ENCODE assay signal across 18 mouse cellular contexts in the genomic region with DNA sequence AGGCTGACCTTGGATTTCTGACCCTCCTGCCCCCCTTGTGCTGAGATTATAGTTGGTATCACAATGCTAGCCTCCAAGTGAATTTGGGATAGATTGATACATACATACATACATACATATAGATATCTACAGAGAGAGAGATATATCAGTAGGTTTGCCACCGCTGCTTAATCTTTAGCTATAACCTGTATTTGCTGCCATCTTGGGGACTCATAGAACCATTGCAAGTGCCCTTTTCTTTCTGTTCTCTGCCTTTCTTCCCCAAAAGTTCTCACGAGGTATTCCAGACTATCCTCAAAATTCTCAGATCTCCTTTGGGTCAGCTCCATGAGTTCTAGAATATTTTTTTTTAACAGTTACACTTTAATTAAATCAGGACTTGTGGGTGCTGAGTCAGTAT. TPM values are rescaled to one million over a fixed set of nuclear protein-coding genes. Genes with fewer than 3 reads are reported as not detected.
DNase-seq lines count a peak whose midpoint lies in the region; ATAC-seq and TF ChIP-seq lines count a peak whose summit lies in the region.
"Had no signal": no experiment of that assay in that cellular context is flagged by ENCODE, and none has a peak within 500 bp of the region (broad histone marks: within the 10 kb centered on the region; RNA-seq: fewer than 3 reads in every experiment).

No protein-coding gene starts in this region.

- H3K79me2 ChIP-seq in CH12.LX (replicated peaks; ENCODE audit: control insufficient read depth, extremely low read depth, insufficient read depth, poor library complexity, severe bottlenecking) = peaks cover 2% of the 10 kb centered on the region

- dilution Hi-C loops in CH12.LX (cut with MboI; ENCODE audit: extremely low pct_ligation_motif_present, extremely low pct_unique_long_range_greater_than_20kb, low sequenced_read_pairs) = no loop called here

- in situ Hi-C loops in CH12.LX (cut with MboI; ENCODE audit: low pct_ligation_motif_present, low pct_unique_long_range_greater_than_20kb, low sequenced_read_pairs) = loop anchor here (5.0 to 25.0 kb wide), 3 partner anchors 143 to 548 kb away; a partner anchor contains a TSS

- no peak for ATAC-seq in forebrain, postnatal 0 days
- no peak for ATAC-seq in forebrain, embryonic 16.5 days
- no peak for ATAC-seq in limb, embryonic 14.5 days (ENCODE audit: low FRiP score, low read depth)
- ATAC-seq: forebrain, embryonic 15.5 days had no signal

- no peak overlapping the region for H3K27ac ChIP-seq in forebrain, postnatal 0 days (ENCODE audit: low read depth, low read length)
- no peak overlapping the region for H3K27ac ChIP-seq in forebrain, embryonic 16.5 days (ENCODE audit: low read length)
- H3K27ac ChIP-seq in limb, embryonic 14.5 days (replicated peaks; ENCODE audit: low read depth, low read length) = no peak overlapping the region
- H3K27ac ChIP-seq in limb, embryonic 10.5 days = no peak overlapping the region
- H3K27ac ChIP-seq in CH12.LX (ENCODE audit: insufficient read depth, low read depth) = no peak overlapping the region
- H3K27ac ChIP-seq: forebrain, embryonic 15.5 days; hindbrain, embryonic 12.5 days; macrophage; neural tube, embryonic 15.5 days had no signal

- peak; percentile 74 for TF ChIP-seq RAD21 in CH12.LX (IDR thresholded peaks at IDR 0.05; ENCODE audit: low read depth, low read length)

- no peaks in the 10 kb centered on the region for H3K9me3 ChIP-seq in forebrain, postnatal 0 days (ENCODE audit: low read length)
- H3K9me3 ChIP-seq in forebrain, embryonic 16.5 days (ENCODE audit: control insufficient read depth, low read length) = no peaks in the 10 kb centered on the region
- H3K9me3 ChIP-seq in limb, embryonic 14.5 days (ENCODE audit: control insufficient read depth, low read length) = no peaks in the 10 kb centered on the region
- no peaks in the 10 kb centered on the region for H3K9me3 ChIP-seq in limb, embryonic 10.5 days (replicated peaks)
- H3K9me3 ChIP-seq in CH12.LX (replicated peaks; ENCODE audit: low read length) = no peaks in the 10 kb centered on the region
- H3K9me3 ChIP-seq: forebrain, embryonic 15.5 days; hindbrain, embryonic 12.5 days; neural tube, embryonic 15.5 days had no signal

- no peaks in the 10 kb centered on the region for H3K36me3 ChIP-seq in forebrain, postnatal 0 days (ENCODE audit: insufficient read depth)
- no peaks in the 10 kb centered on the region for H3K36me3 ChIP-seq in forebrain, embryonic 16.5 days (ENCODE audit: control insufficient read depth, insufficient read depth)
- H3K36me3 ChIP-seq in limb, embryonic 14.5 days (ENCODE audit: control insufficient read depth, insufficient read depth, low read length) = no peaks in the 10 kb centered on the region
- no peaks in the 10 kb centered on the region for H3K36me3 ChIP-seq in limb, embryonic 10.5 days
- H3K36me3 ChIP-seq in CH12.LX (replicated peaks in 1 of 2; ENCODE audit: control insufficient read depth in 1 of 2, insufficient read depth in 1 of 2, low read length in 1 of 2) = peaks cover 0 to 2% of the 10 kb centered on the region in 2 experiments
- H3K36me3 ChIP-seq: forebrain, embryonic 15.5 days; hindbrain, embryonic 12.5 days; neural tube, embryonic 15.5 days had no signal

- peak; percentile 63 for TF ChIP-seq CTCF in forebrain, postnatal 0 days (IDR thresholded peaks at IDR 0.05; ENCODE audit: low read depth)
- peak in 1 of 2 experiments; percentile 68; a peak in 2 of 4 replicates for TF ChIP-seq CTCF in CH12.LX (conservative IDR thresholded peaks at IDR 0.05 in 1 of 2, IDR thresholded peaks at IDR 0.05 in 1 of 2; ENCODE audit: low read depth in 2 of 2, low read length in 2 of 2)

- no peak overlapping the region for H3K4me3 ChIP-seq in forebrain, postnatal 0 days (ENCODE audit: low read depth, low read length)
- H3K4me3 ChIP-seq in forebrain, embryonic 16.5 days (replicated peaks; ENCODE audit: low read length) = no peak overlapping the region
- no peak overlapping the region for H3K4me3 ChIP-seq in limb, embryonic 14.5 days (replicated peaks; ENCODE audit: low read length)
- H3K4me3 ChIP-seq in limb, embryonic 10.5 days = no peak overlapping the region
- no peak overlapping the region for H3K4me3 ChIP-seq in CH12.LX (replicated peaks in 1 of 3; ENCODE audit: low read depth in 2 of 3, low read length in 2 of 3, poor library complexity in 1 of 3)
- H3K4me3 ChIP-seq: forebrain, embryonic 15.5 days; hindbrain, embryonic 12.5 days; neural tube, embryonic 15.5 days had no signal

- 33% methylated on average over 2 of the region's 2 CpGs for WGBS in forebrain, postnatal 0 days
- WGBS in forebrain, embryonic 16.5 days = 51% methylated on average over 2 of the region's 2 CpGs
- whole genome bisulfite sequencing in limb, embryonic 14.5 days = 53% methylated on average over 2 of the region's 2 CpGs
- WGBS in limb, embryonic 10.5 days = 57% methylated on average over 2 of the region's 2 CpGs

- no peak for TF ChIP-seq EP300 in CH12.LX (IDR thresholded peaks at IDR 0.05; ENCODE audit: low read length)

- no peaks in the 10 kb centered on the region for H3K27me3 ChIP-seq in forebrain, postnatal 0 days (ENCODE audit: insufficient read depth, low read length)
- no peaks in the 10 kb centered on the region for H3K27me3 ChIP-seq in forebrain, embryonic 16.5 days (replicated peaks; ENCODE audit: control insufficient read depth, insufficient read depth, low read length)
- no peaks in the 10 kb centered on the region for H3K27me3 ChIP-seq in limb, embryonic 14.5 days (ENCODE audit: control insufficient read depth, insufficient read depth, low read length)
- no peaks in the 10 kb centered on the region for H3K27me3 ChIP-seq in limb, embryonic 10.5 days (ENCODE audit: low read depth, poor library complexity, severe bottlenecking)
- H3K27me3 ChIP-seq in CH12.LX (replicated peaks) = no peaks in the 10 kb centered on the region
- H3K27me3 ChIP-seq: forebrain, embryonic 15.5 days; hindbrain, embryonic 12.5 days; neural tube, embryonic 15.5 days had no signal

- DNase-seq in forebrain, postnatal 0 days = peak; percentile 52
- peak; percentile 69 for DNase-seq in limb, embryonic 14.5 days (ENCODE audit: low spot score)
- no peak for DNase-seq in limb, embryonic 10.5 days (ENCODE audit: low spot score)
- DNase-seq in CH12.LX (ENCODE audit: extremely low read depth) = no peak
- DNase-seq in embryo, embryonic 10.5 days (ENCODE audit: low spot score) = peak; percentile 43
- no peak for DNase-seq in cerebellum, postnatal 4 days (ENCODE audit: low spot score in 2 of 2)
- no peak for DNase-seq in ovary, postnatal 10 days (ENCODE audit: low spot score)
- DNase-seq: adrenal gland, adult 2 months; cerebellum, adult 9-11 months; gastrocnemius, postnatal 36 days; kidney, adult 18-20 months; kidney, postnatal 36 days; thymus, adult 18-20 months had no signal

- no peak overlapping the region for H3K9ac ChIP-seq in forebrain, postnatal 0 days
- H3K9ac ChIP-seq in forebrain, embryonic 16.5 days (replicated peaks; ENCODE audit: low read depth, low read length) = no peak overlapping the region
- H3K9ac ChIP-seq in limb, embryonic 14.5 days (ENCODE audit: low read depth, low read length, severe bottlenecking) = no peak overlapping the region
- H3K9ac ChIP-seq in CH12.LX (ENCODE audit: insufficient read depth, low read depth) = no peak overlapping the region
- H3K9ac ChIP-seq: forebrain, embryonic 15.5 days; hindbrain, embryonic 12.5 days; neural tube, embryonic 15.5 days had no signal

- TF ChIP-seq POLR2A in limb, embryonic 14.5 days (IDR thresholded peaks at IDR 0.05; ENCODE audit: borderline replicate concordance, extremely low read depth, insufficient read depth, insufficient read length) = no peak
- TF ChIP-seq POLR2A in CH12.LX (IDR thresholded peaks at IDR 0.05; ENCODE audit: low read depth, low read length) = no peak

- no peak overlapping the region for H3K4me2 ChIP-seq in forebrain, postnatal 0 days (ENCODE audit: low read depth)
- H3K4me2 ChIP-seq in forebrain, embryonic 16.5 days (ENCODE audit: low read length) = no peak overlapping the region
- H3K4me2 ChIP-seq in limb, embryonic 14.5 days (replicated peaks; ENCODE audit: low read depth, low read length, severe bottlenecking) = no peak overlapping the region
- H3K4me2 ChIP-seq in CH12.LX (ENCODE audit: insufficient read depth, low read depth, poor library complexity, severe bottlenecking) = no peak overlapping the region
- H3K4me2 ChIP-seq: forebrain, embryonic 15.5 days; hindbrain, embryonic 12.5 days; neural tube, embryonic 15.5 days had no signal

- peaks cover 5% of the 10 kb centered on the region; the same call in 1 of the 2 replicates for H3K4me1 ChIP-seq in forebrain, postnatal 0 days (ENCODE audit: insufficient read depth)
- H3K4me1 ChIP-seq in forebrain, embryonic 16.5 days (replicated peaks; ENCODE audit: control insufficient read depth, insufficient read depth, low read length) = peaks cover 6% of the 10 kb centered on the region
- 0 out of 2 replicates have a peak, but pooled peaks cover 3% of the 10 kb centered on the region for H3K4me1 ChIP-seq in limb, embryonic 14.5 days (ENCODE audit: control insufficient read depth, insufficient read depth, low read length)
- peaks cover 5% of the 10 kb centered on the region for H3K4me1 ChIP-seq in limb, embryonic 10.5 days
- H3K4me1 ChIP-seq in CH12.LX (ENCODE audit: control insufficient read depth in 1 of 2, insufficient read depth in 2 of 2) = peaks cover 0 to 20% of the 10 kb centered on the region in 2 experiments; a peak in 1 of 4 replicates

TF ChIP-seq in CH12.LX, 34 proteins besides CTCF, POLR2A, EP300 and RAD21:
- TF ChIP-seq USF1 (IDR thresholded peaks at IDR 0.05; ENCODE audit: low read depth, low read length) (no peak), BHLHE40 (IDR thresholded peaks at IDR 0.05; ENCODE audit: low read depth, low read length) (no peak), SMC3 (IDR thresholded peaks at IDR 0.05; ENCODE audit: low read depth, low read length) (peak; percentile 62), JUN (IDR thresholded peaks at IDR 0.05; ENCODE audit: insufficient read depth, low read depth, low read length) (no peak), KAT2A (IDR thresholded peaks at IDR 0.05; ENCODE audit: insufficient replicate concordance, low read length) (no peak), MAZ (IDR thresholded peaks at IDR 0.05; ENCODE audit: low read depth, low read length) (no peak), HCFC1 (IDR thresholded peaks at IDR 0.05; ENCODE audit: low read depth, low read length) (no peak), ZNF384 (IDR thresholded peaks at IDR 0.05; ENCODE audit: low read depth, low read length) (no peak)

RNA-seq across cellular contexts. Expression of a gene that starts 4.7 kb away (rescaled TPM):
- total RNA-seq in forebrain, postnatal 0 days (2014; rRNA removed) = 17.9 and 33.5 TPM in 2 replicates
- 51.2 and 65.3 TPM in 2 replicates for polyA plus RNA-seq in forebrain, postnatal 0 days (2015; fragmentation: Nextera tagmentation; extraction: Ambion mirVana)
- 104 and 114 TPM in 2 replicates for polyA plus RNA-seq in forebrain, embryonic 16.5 days (2015; fragmentation: Nextera tagmentation; extraction: Ambion mirVana)
- polyA plus RNA-seq in limb, embryonic 14.5 days (2012; rRNA removed) = 43.7 and 52.2 TPM in 2 replicates
- polyA plus RNA-seq in limb, embryonic 14.5 days (2014; fragmentation: Nextera tagmentation; extraction: Ambion mirVana) = 52.9 and 61.4 TPM in 2 replicates
- polyA plus RNA-seq in limb, embryonic 10.5 days (2016; fragmentation: Nextera tagmentation; extraction: Ambion mirVana) = 84.5 and 95.8 TPM in 2 replicates
- total RNA-seq in CH12.LX (2012; rRNA removed) (17.3 and 18.2 TPM in 2 replicates), CH12.LX (2014; rRNA removed) (50.6 and 54.9 TPM in 2 replicates)
- polyA plus RNA-seq in CH12.LX (2012; ENCODE audit: insufficient read length, low read depth) = 50.3 and 57.2 TPM in 2 replicates

Comparison
In these comparisons a context has a peak if more than half of its experiments do, and no peak if none do; other contexts are left out.
1. DNase-seq: peak in forebrain, postnatal 0 days (single experiment), limb, embryonic 14.5 days (single experiment) and embryo, embryonic 10.5 days (single experiment); none in limb, embryonic 10.5 days (single experiment), CH12.LX (single experiment), cerebellum, postnatal 4 days (0 of 2) and ovary, postnatal 10 days (single experiment).